Mouse (Mus musculus) cerebellum, adult 8-10 months (tissue): ENCODE results near the gene Cxcl9.
A peak's percentile ranks its signal among the peaks of the same experiment; 100 is the strongest.
"Not testable (repeated sequence)": the region's sequence is repeated elsewhere in the genome, so short reads cannot be mapped to it uniquely, and the experiment has no call there.

Experiments used
- DNase-seq: peaks from one replicate; pipeline ENCODE4 v3.0.0; 2022

Gene Cxcl9

GRCm38 (mm10) chr5:92327929-92328328 is at the start of gene Cxcl9:
TSS of gene Cxcl9 (minus strand) at chr5:92328079.
- no peak for DNase-seq

- DNase-seq, result no peak
Measured at GRCm38 (mm10) chr5:92376795-92377405, 49.0 kb upstream of the Cxcl9 start.

- DNase-seq, result no peak
Measured at GRCm38 (mm10) chr5:92375368-92375767, 47.5 kb upstream of the Cxcl9 start.

GRCm38 (mm10) chr5:92374721-92375142 is 46.9 kb upstream of the Cxcl9 start:
- peak; percentile 43 for DNase-seq

- no peak for DNase-seq
Measured at GRCm38 (mm10) chr5:92372605-92373004, 44.7 kb upstream of the Cxcl9 start.

GRCm38 (mm10) chr5:92371361-92371976 is 43.6 kb upstream of the Cxcl9 start:
- DNase-seq, result no peak

- DNase-seq, result no peak
Measured at GRCm38 (mm10) chr5:92370891-92371290, 43.0 kb upstream of the Cxcl9 start.

GRCm38 (mm10) chr5:92370392-92370791 is 42.5 kb upstream of the Cxcl9 start:
- DNase-seq, result no peak

- peak; percentile 68 for DNase-seq
Measured at GRCm38 (mm10) chr5:92369151-92369994, 41.5 kb upstream of the Cxcl9 start.

- DNase-seq, result peak; percentile 58
Measured at GRCm38 (mm10) chr5:92368392-92368791, 40.5 kb upstream of the Cxcl9 start.

GRCm38 (mm10) chr5:92366565-92366964 is 38.7 kb upstream of the Cxcl9 start:
- DNase-seq, result no peak

GRCm38 (mm10) chr5:92365146-92365705 is 37.3 kb upstream of the Cxcl9 start:
- DNase-seq, result peak; percentile 42

GRCm38 (mm10) chr5:92364011-92364410 is 36.1 kb upstream of the Cxcl9 start:
- no peak for DNase-seq

GRCm38 (mm10) chr5:92363179-92363578 is 35.3 kb upstream of the Cxcl9 start:
- DNase-seq, result no peak

GRCm38 (mm10) chr5:92358767-92359455 is 31.0 kb upstream of the Cxcl9 start:
- DNase-seq, result no peak

GRCm38 (mm10) chr5:92358033-92358432 is 30.2 kb upstream of the Cxcl9 start:
- no peak for DNase-seq

- no peak for DNase-seq
Measured at GRCm38 (mm10) chr5:92353517-92353916, 25.6 kb upstream of the Cxcl9 start.

- DNase-seq, result not testable (repeated sequence)
Measured at GRCm38 (mm10) chr5:92352716-92353115, 24.8 kb upstream of the Cxcl9 start.

- DNase-seq, result no peak
Measured at GRCm38 (mm10) chr5:92349731-92350130, 21.9 kb upstream of the Cxcl9 start.

GRCm38 (mm10) chr5:92348794-92349413 is 21.0 kb upstream of the Cxcl9 start, which contains the start of gene Cxcl10:
TSS of gene Cxcl10 (minus strand) at chr5:92348889.
- DNase-seq, result peak; percentile 17

GRCm38 (mm10) chr5:92345006-92345405 is 17.1 kb upstream of the Cxcl9 start:
- DNase-seq, result no peak

GRCm38 (mm10) chr5:92340606-92341005 is 12.7 kb upstream of the Cxcl9 start:
- no peak for DNase-seq
